Mouse (Mus musculus): ENCODE results near the gene Mrpl52. TPM values are rescaled to one million over a fixed set of nuclear protein-coding genes. Genes with fewer than 3 reads are reported as not detected.

Mrpl52 gene
- total and polyA plus RNA-seq, 2 experiments from 2014 or later = 151 to 277 TPM

DNA sequence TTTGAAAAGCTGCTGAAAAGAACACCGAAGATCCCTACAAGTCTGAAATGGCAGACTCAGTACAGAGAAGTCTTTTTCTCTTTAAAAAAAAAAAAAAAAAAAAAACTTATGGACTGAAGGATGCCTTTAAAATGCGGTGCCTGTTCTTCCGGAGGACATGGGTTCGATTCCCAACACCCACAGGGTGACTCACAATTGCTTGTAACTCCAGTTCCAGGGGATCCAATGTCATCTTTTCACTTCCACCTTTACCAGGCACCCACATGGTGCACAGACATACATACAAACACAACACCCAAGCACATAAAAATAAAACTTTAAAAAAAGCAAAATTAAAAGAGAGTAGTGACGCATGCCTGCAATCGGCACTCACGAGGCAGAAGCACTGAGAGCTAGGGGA, 987 bp downstream of the Mrpl52 start:
- Histone ChIP-seq H3K4me2 (ENCODE audit: low read depth) (peak overlapping the region; percentile 70), H3K9me3 (ENCODE audit: low read length) (no peaks in the 10 kb centered on the region), H3K4me3 (ENCODE audit: low read depth, low read length) (peak overlapping the region; percentile 96; the same call in 1 of the 2 replicates), H3K9ac (no peak overlapping the region), H3K27me3 (ENCODE audit: insufficient read depth, low read length) (no peaks in the 10 kb centered on the region), H3K36me3 (ENCODE audit: insufficient read depth) (peaks cover 8% of the 10 kb centered on the region), H3K4me1 (ENCODE audit: insufficient read depth) (no peaks in the 10 kb centered on the region; the same call in 1 of the 2 replicates), H3K27ac (ENCODE audit: low read depth, low read length) (no peak overlapping the region)
- TF ChIP-seq CTCF (IDR thresholded peaks at IDR 0.05; ENCODE audit: low read depth) = no peak
- ATAC-seq (no peak), DNase-seq (no peak)
- 87% methylated on average over 7 of the region's 7 CpGs for WGBS

DNA sequence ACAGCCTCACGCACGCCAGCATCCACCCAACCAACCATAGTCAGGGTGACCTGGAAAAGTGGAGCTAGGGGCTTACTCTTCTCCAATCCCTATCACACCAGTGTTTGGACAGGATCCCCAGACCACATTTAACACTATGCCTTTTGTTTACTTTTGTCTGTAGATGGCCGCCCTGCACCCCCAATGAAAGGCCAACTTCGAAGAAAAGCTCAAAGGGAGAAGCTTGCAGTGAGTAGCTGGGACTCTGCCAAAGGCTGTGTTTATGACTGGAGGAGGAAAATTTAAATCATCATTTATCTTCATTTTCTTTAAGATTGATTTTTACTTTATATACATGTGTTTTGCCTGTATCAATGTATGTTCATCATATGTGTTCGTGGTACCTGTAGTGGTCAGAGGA, 1.7 kb downstream of the Mrpl52 start:
- ATAC-seq = no peak
- Histone ChIP-seq H3K4me2 (ENCODE audit: low read depth) (no peak overlapping the region), H3K27ac (ENCODE audit: low read depth, low read length) (no peak overlapping the region), H3K4me3 (ENCODE audit: low read depth, low read length) (no peak overlapping the region), H3K36me3 (ENCODE audit: insufficient read depth) (peaks cover 8% of the 10 kb centered on the region), H3K4me1 (ENCODE audit: insufficient read depth) (no peaks in the 10 kb centered on the region; the same call in 1 of the 2 replicates), H3K27me3 (ENCODE audit: insufficient read depth, low read length) (no peaks in the 10 kb centered on the region), H3K9ac (no peak overlapping the region), H3K9me3 (ENCODE audit: low read length) (no peaks in the 10 kb centered on the region)
- 88% methylated on average over 5 of the region's 5 CpGs for WGBS
- no peak for TF ChIP-seq CTCF (IDR thresholded peaks at IDR 0.05; ENCODE audit: low read depth)
- no peak for DNase-seq

- H3K27me3 ChIP-seq (ENCODE audit: insufficient read depth, low read length) = no peaks in the 10 kb centered on the region
- peak overlapping the region; percentile 29; the same call in 1 of the 2 replicates for H3K27ac ChIP-seq (ENCODE audit: low read depth, low read length)
- WGBS = 47% methylated on average over 7 of the region's 7 CpGs
- TF ChIP-seq CTCF (IDR thresholded peaks at IDR 0.05; ENCODE audit: low read depth) = no peak
- H3K4me2 ChIP-seq (ENCODE audit: low read depth) = no peak overlapping the region
- no peaks in the 10 kb centered on the region; the same call in 1 of the 2 replicates for H3K4me1 ChIP-seq (ENCODE audit: insufficient read depth)
- H3K4me3 ChIP-seq (ENCODE audit: low read depth, low read length) = no peak overlapping the region
- no peaks in the 10 kb centered on the region for H3K9me3 ChIP-seq (ENCODE audit: low read length)
- no peak overlapping the region for H3K9ac ChIP-seq
- ATAC-seq (no peak), DNase-seq (no peak)
- peaks cover 8% of the 10 kb centered on the region for H3K36me3 ChIP-seq (ENCODE audit: insufficient read depth)
Observed at GRCm38 (mm10) chr14:54429332-54430093, 2.8 kb downstream of the Mrpl52 start.

DNA sequence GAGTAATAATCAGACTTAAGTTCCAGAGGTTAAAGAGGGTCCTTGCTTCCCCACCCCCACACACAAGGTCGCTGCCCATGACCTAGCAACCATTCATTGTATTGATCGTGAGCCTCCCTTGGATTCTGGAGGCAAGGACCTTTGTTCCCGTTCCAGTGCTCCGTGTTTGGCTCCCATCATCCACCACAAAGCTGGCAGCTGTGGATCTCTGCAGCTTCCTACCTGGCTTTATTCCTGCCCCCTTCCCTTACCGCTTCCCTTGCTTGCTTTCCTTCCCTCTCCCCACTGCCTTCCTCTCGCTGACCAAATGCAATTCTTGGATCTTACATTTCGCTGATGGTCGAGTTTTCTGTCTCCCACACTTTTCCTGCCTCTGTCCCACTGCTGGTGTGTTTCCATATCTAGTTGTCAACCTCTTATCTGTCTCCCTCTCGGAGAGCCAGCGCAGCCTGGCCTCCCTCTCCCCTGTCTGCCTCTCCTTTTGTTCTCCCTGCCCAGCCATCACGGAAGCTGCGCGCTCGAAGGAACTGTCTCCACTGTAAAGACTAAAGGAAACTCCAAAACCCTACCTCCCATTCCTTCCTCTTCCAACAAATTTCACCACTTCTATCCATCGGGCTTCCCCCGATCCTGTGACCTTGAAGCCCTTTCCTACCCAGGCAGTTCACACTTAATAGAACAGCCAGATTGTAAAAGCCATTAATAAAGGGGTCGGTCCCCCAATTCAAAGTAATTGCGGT, 3.9 kb downstream of the Mrpl52 start:
- DNase-seq (no peak), ATAC-seq (no peak)
- H3K4me2 ChIP-seq (ENCODE audit: low read depth) = peak overlapping the region; percentile 78
- H3K36me3 ChIP-seq (ENCODE audit: insufficient read depth) = peaks cover 8% of the 10 kb centered on the region
- no peaks in the 10 kb centered on the region for H3K9me3 ChIP-seq (ENCODE audit: low read length)
- no peak for TF ChIP-seq CTCF (IDR thresholded peaks at IDR 0.05; ENCODE audit: low read depth)
- no peaks in the 10 kb centered on the region for H3K27me3 ChIP-seq (ENCODE audit: insufficient read depth, low read length)
- peak overlapping the region; percentile 58 for H3K4me3 ChIP-seq (ENCODE audit: low read depth, low read length)
- H3K4me1 ChIP-seq (ENCODE audit: insufficient read depth) = no peaks in the 10 kb centered on the region; the same call in 1 of the 2 replicates
- 8% methylated on average over 18 of the region's 18 CpGs for WGBS
- peak overlapping the region; percentile 6; the same call in 1 of the 2 replicates for H3K9ac ChIP-seq
- H3K27ac ChIP-seq (ENCODE audit: low read depth, low read length) = peak overlapping the region; percentile 85

DNA sequence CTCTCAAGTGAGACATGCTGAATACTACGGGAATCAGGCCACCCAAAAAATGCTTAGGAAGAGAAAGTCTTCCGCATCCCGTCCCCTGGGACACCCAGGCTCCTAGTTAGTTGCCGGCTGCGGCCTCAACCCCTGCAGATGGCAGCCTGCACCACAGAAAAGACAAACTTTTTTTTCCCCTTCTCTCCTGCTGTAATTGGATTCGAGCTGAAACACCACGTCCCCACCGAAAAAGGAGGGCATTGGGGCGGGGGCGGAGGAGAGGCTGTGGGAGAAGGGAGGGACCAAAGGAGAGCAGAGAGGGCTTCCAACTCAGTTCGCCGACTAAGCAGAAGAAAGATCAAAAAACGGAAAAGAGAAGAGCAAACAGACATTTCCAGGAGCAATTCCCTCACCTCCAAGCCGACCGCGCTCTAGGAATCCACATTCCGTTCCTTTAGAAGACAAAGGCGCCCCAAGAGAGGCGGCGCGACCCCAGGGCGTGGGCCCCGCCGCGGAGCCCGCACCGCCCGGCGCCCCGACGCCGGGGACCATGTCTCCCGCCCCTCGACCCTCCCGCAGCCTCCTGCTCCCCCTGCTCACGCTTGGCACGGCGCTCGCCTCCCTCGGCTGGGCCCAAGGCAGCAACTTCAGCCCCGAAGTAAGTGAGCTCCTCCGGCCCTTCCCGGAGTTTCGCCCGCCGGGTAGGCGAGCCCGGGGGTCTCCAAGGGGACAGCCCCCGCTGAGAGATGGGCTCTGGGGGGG, 4.8 kb downstream of the Mrpl52 start, which contains the start of gene Mmp14:
Gene Mmp14, plus strand, starts transcription at position 279 of the 744 bp plus-strand sequence.
- TF ChIP-seq CTCF (IDR thresholded peaks at IDR 0.05; ENCODE audit: low read depth) = peak; percentile 52; the same call in 1 of the 2 replicates
- Histone ChIP-seq H3K27ac (ENCODE audit: low read depth, low read length) (peak within 1 kb of the TSS; percentile 85), H3K9ac (peak within 1 kb of the TSS; percentile 61), H3K27me3 (ENCODE audit: insufficient read depth, low read length) (no peaks in the 10 kb centered on the region), H3K4me2 (ENCODE audit: low read depth) (peak within 1 kb of the TSS; percentile 78), H3K4me3 (ENCODE audit: low read depth, low read length) (peak within 1 kb of the TSS; percentile 58), H3K9me3 (ENCODE audit: low read length) (no peaks in the 10 kb centered on the region), H3K36me3 (ENCODE audit: insufficient read depth) (peaks cover 8% of the 10 kb centered on the region), H3K4me1 (ENCODE audit: insufficient read depth) (no peaks in the 10 kb centered on the region)
- peak; percentile 76 for DNase-seq
- ATAC-seq = peak; percentile 42
- 2% methylated on average over 49 of the region's 49 CpGs for WGBS

GRCm38 (mm10) chr14:54432078-54432836, 5.5 kb downstream of the Mrpl52 start:
- DNase-seq = no peak
- Histone ChIP-seq H3K9ac (peak overlapping the region; percentile 61), H3K4me1 (ENCODE audit: insufficient read depth) (no peaks in the 10 kb centered on the region), H3K27me3 (ENCODE audit: insufficient read depth, low read length) (no peaks in the 10 kb centered on the region), H3K4me2 (ENCODE audit: low read depth) (peak overlapping the region; percentile 78), H3K4me3 (ENCODE audit: low read depth, low read length) (peak overlapping the region; percentile 58), H3K36me3 (ENCODE audit: insufficient read depth) (peaks cover 8% of the 10 kb centered on the region), H3K27ac (ENCODE audit: low read depth, low read length) (peak overlapping the region; percentile 85), H3K9me3 (ENCODE audit: low read length) (no peaks in the 10 kb centered on the region)
- peak; percentile 17; the same call in 1 of the 2 replicates for ATAC-seq
- 5% methylated on average over 54 of the region's 54 CpGs for WGBS
- TF ChIP-seq CTCF (IDR thresholded peaks at IDR 0.05; ENCODE audit: low read depth) = 0 out of 2 replicates have a peak, but pooled peaks have one; percentile 22

Data from forebrain, postnatal 0 days (tissue).